Mouse (Mus musculus): ENCODE results near the gene Flt1. TPM values are rescaled to one million over a fixed set of nuclear protein-coding genes. Genes with fewer than 3 reads are reported as not detected.

The Flt1 gene
- polyA plus RNA-seq, 1 experiment from 2014 or later, result 11.4 TPM

- ATAC-seq (ENCODE audit: insufficient number of reproducible peaks, low FRiP score, low TSS enrichment, low read depth) (no peak), DNase-seq (ENCODE audit: low spot score) (no peak)
- no peak overlapping the region for H3K4me3 ChIP-seq (ENCODE audit: low read depth, low read length)
- no peaks in the 10 kb centered on the region for H3K4me1 ChIP-seq (ENCODE audit: control insufficient read depth, insufficient read depth, low read length)
- peaks cover 15% of the 10 kb centered on the region for H3K27me3 ChIP-seq (ENCODE audit: control insufficient read depth, insufficient read depth, low read length)
- H3K27ac ChIP-seq (replicated peaks; ENCODE audit: low read depth, low read length), result no peak overlapping the region
- WGBS, result 57% methylated on average over 5 of the region's 5 CpGs
- H3K36me3 ChIP-seq (ENCODE audit: control insufficient read depth, insufficient read depth, low read length), result no peaks in the 10 kb centered on the region
- no peak overlapping the region for H3K4me2 ChIP-seq (ENCODE audit: low read depth, severe bottlenecking)
- no peak overlapping the region for H3K9ac ChIP-seq (ENCODE audit: low read length)
- peaks cover 2% of the 10 kb centered on the region; the same call in 1 of the 2 replicates for H3K9me3 ChIP-seq (ENCODE audit: control insufficient read depth, low read length)
Observed at GRCm38 (mm10) chr5:147732926-147733325, 7.1 kb upstream of the Flt1 start.

GRCm38 (mm10) chr5:147727481-147727880 lies 1.7 kb upstream of the Flt1 start:
- Histone ChIP-seq H3K4me1 (ENCODE audit: control insufficient read depth, insufficient read depth, low read length) (peaks cover 11% of the 10 kb centered on the region), H3K27me3 (ENCODE audit: control insufficient read depth, insufficient read depth, low read length) (peaks cover 56% of the 10 kb centered on the region), H3K4me3 (ENCODE audit: low read depth, low read length) (no peak overlapping the region), H3K9me3 (ENCODE audit: control insufficient read depth, low read length) (no peaks in the 10 kb centered on the region), H3K36me3 (ENCODE audit: control insufficient read depth, insufficient read depth, low read length) (no peaks in the 10 kb centered on the region), H3K9ac (ENCODE audit: low read length) (no peak overlapping the region), H3K27ac (replicated peaks; ENCODE audit: low read depth, low read length) (no peak overlapping the region), H3K4me2 (ENCODE audit: low read depth, severe bottlenecking) (no peak overlapping the region)
- WGBS, result 11% methylated on average over 12 of the region's 12 CpGs
- no peak for ATAC-seq (ENCODE audit: insufficient number of reproducible peaks, low FRiP score, low TSS enrichment, low read depth)
- DNase-seq (ENCODE audit: low spot score), result peak; percentile 33

- peaks cover 60% of the 10 kb centered on the region for H3K27me3 ChIP-seq (ENCODE audit: control insufficient read depth, insufficient read depth, low read length)
- H3K9ac ChIP-seq (ENCODE audit: low read length), result no peak overlapping the region
- H3K36me3 ChIP-seq (ENCODE audit: control insufficient read depth, insufficient read depth, low read length), result no peaks in the 10 kb centered on the region
- no peaks in the 10 kb centered on the region for H3K9me3 ChIP-seq (ENCODE audit: control insufficient read depth, low read length)
- 1% methylated on average over 18 of the region's 18 CpGs for WGBS
- H3K27ac ChIP-seq (replicated peaks; ENCODE audit: low read depth, low read length), result no peak overlapping the region
- peak overlapping the region; percentile 59; the same call in 1 of the 2 replicates for H3K4me2 ChIP-seq (ENCODE audit: low read depth, severe bottlenecking)
- no peak overlapping the region for H3K4me3 ChIP-seq (ENCODE audit: low read depth, low read length)
- no peak for ATAC-seq (ENCODE audit: insufficient number of reproducible peaks, low FRiP score, low TSS enrichment, low read depth)
- peak; percentile 29 for DNase-seq (ENCODE audit: low spot score)
- H3K4me1 ChIP-seq (ENCODE audit: control insufficient read depth, insufficient read depth, low read length), result peaks cover 11% of the 10 kb centered on the region
Observed at GRCm38 (mm10) chr5:147726701-147727393, 1.0 kb upstream of the Flt1 start.

GRCm38 (mm10) chr5:147724945-147725830 lies 623 bp downstream of the Flt1 start:
- ATAC-seq (ENCODE audit: insufficient number of reproducible peaks, low FRiP score, low TSS enrichment, low read depth) (peak; percentile 37; the same call in 1 of the 2 replicates), DNase-seq (ENCODE audit: low spot score) (peak; percentile 75)
- Histone ChIP-seq H3K4me2 (ENCODE audit: low read depth, severe bottlenecking) (peak overlapping the region; percentile 59), H3K4me1 (ENCODE audit: control insufficient read depth, insufficient read depth, low read length) (peaks cover 11% of the 10 kb centered on the region), H3K9me3 (ENCODE audit: control insufficient read depth, low read length) (no peaks in the 10 kb centered on the region), H3K4me3 (ENCODE audit: low read depth, low read length) (peak overlapping the region; percentile 35), H3K27ac (replicated peaks; ENCODE audit: low read depth, low read length) (no peak overlapping the region), H3K9ac (ENCODE audit: low read length) (peak overlapping the region; percentile 34; the same call in 1 of the 2 replicates), H3K27me3 (ENCODE audit: control insufficient read depth, insufficient read depth, low read length) (peaks cover 75% of the 10 kb centered on the region), H3K36me3 (ENCODE audit: control insufficient read depth, insufficient read depth, low read length) (no peaks in the 10 kb centered on the region)
- under 1% methylated on average over 65 of the region's 69 CpGs for WGBS

GRCm38 (mm10) chr5:147724391-147724790 lies 1.4 kb downstream of the Flt1 start:
- H3K4me1 ChIP-seq (ENCODE audit: control insufficient read depth, insufficient read depth, low read length), result peaks cover 11% of the 10 kb centered on the region
- peaks cover 76% of the 10 kb centered on the region for H3K27me3 ChIP-seq (ENCODE audit: control insufficient read depth, insufficient read depth, low read length)
- no peak overlapping the region for H3K4me2 ChIP-seq (ENCODE audit: low read depth, severe bottlenecking)
- H3K4me3 ChIP-seq (ENCODE audit: low read depth, low read length), result no peak overlapping the region; the same call in 1 of the 2 replicates
- no peak for ATAC-seq (ENCODE audit: insufficient number of reproducible peaks, low FRiP score, low TSS enrichment, low read depth)
- H3K9me3 ChIP-seq (ENCODE audit: control insufficient read depth, low read length), result no peaks in the 10 kb centered on the region
- DNase-seq (ENCODE audit: low spot score), result no peak
- no peaks in the 10 kb centered on the region for H3K36me3 ChIP-seq (ENCODE audit: control insufficient read depth, insufficient read depth, low read length)
- under 1% methylated on average over 14 of the region's 14 CpGs for whole genome bisulfite sequencing
- no peak overlapping the region for H3K27ac ChIP-seq (replicated peaks; ENCODE audit: low read depth, low read length)
- no peak overlapping the region for H3K9ac ChIP-seq (ENCODE audit: low read length)

- no peak overlapping the region for H3K4me3 ChIP-seq (ENCODE audit: low read depth, low read length)
- no peak for ATAC-seq (ENCODE audit: insufficient number of reproducible peaks, low FRiP score, low TSS enrichment, low read depth)
- H3K36me3 ChIP-seq (ENCODE audit: control insufficient read depth, insufficient read depth, low read length), result no peaks in the 10 kb centered on the region
- H3K9me3 ChIP-seq (ENCODE audit: control insufficient read depth, low read length), result no peaks in the 10 kb centered on the region
- WGBS, result 4% methylated on average over 17 of the region's 17 CpGs
- H3K4me1 ChIP-seq (ENCODE audit: control insufficient read depth, insufficient read depth, low read length), result peaks cover 11% of the 10 kb centered on the region
- no peak overlapping the region for H3K27ac ChIP-seq (replicated peaks; ENCODE audit: low read depth, low read length)
- DNase-seq (ENCODE audit: low spot score), result peak; percentile 41
- no peak overlapping the region for H3K9ac ChIP-seq (ENCODE audit: low read length)
- no peak overlapping the region for H3K4me2 ChIP-seq (ENCODE audit: low read depth, severe bottlenecking)
- peaks cover 72% of the 10 kb centered on the region for H3K27me3 ChIP-seq (ENCODE audit: control insufficient read depth, insufficient read depth, low read length)
Observed at GRCm38 (mm10) chr5:147723811-147724210, 2.0 kb downstream of the Flt1 start.

GRCm38 (mm10) chr5:147721438-147721837 lies 4.4 kb downstream of the Flt1 start:
- Histone ChIP-seq H3K27me3 (ENCODE audit: control insufficient read depth, insufficient read depth, low read length) (peaks cover 52% of the 10 kb centered on the region), H3K4me2 (ENCODE audit: low read depth, severe bottlenecking) (no peak overlapping the region), H3K4me1 (ENCODE audit: control insufficient read depth, insufficient read depth, low read length) (peaks cover 11% of the 10 kb centered on the region), H3K27ac (replicated peaks; ENCODE audit: low read depth, low read length) (no peak overlapping the region), H3K4me3 (ENCODE audit: low read depth, low read length) (no peak overlapping the region), H3K36me3 (ENCODE audit: control insufficient read depth, insufficient read depth, low read length) (no peaks in the 10 kb centered on the region), H3K9me3 (ENCODE audit: control insufficient read depth, low read length) (no peaks in the 10 kb centered on the region), H3K9ac (ENCODE audit: low read length) (no peak overlapping the region)
- DNase-seq (ENCODE audit: low spot score) (no peak), ATAC-seq (ENCODE audit: insufficient number of reproducible peaks, low FRiP score, low TSS enrichment, low read depth) (no peak)
- WGBS, result 26% methylated on average over 8 of the region's 8 CpGs

- Histone ChIP-seq H3K27me3 (ENCODE audit: control insufficient read depth, insufficient read depth, low read length) (peaks cover 28% of the 10 kb centered on the region), H3K27ac (replicated peaks; ENCODE audit: low read depth, low read length) (no peak overlapping the region), H3K36me3 (ENCODE audit: control insufficient read depth, insufficient read depth, low read length) (no peaks in the 10 kb centered on the region), H3K4me2 (ENCODE audit: low read depth, severe bottlenecking) (no peak overlapping the region), H3K4me3 (ENCODE audit: low read depth, low read length) (no peak overlapping the region), H3K9ac (ENCODE audit: low read length) (no peak overlapping the region), H3K9me3 (ENCODE audit: control insufficient read depth, low read length) (no peaks in the 10 kb centered on the region), H3K4me1 (ENCODE audit: control insufficient read depth, insufficient read depth, low read length) (no peaks in the 10 kb centered on the region)
- 87% methylated on average over 7 of the region's 7 CpGs for WGBS
- ATAC-seq (ENCODE audit: insufficient number of reproducible peaks, low FRiP score, low TSS enrichment, low read depth) (no peak), DNase-seq (ENCODE audit: low spot score) (no peak)
Observed at GRCm38 (mm10) chr5:147718335-147718734, 7.5 kb downstream of the Flt1 start.

All from limb, embryonic 11.5 days (tissue).